Mouse (Mus musculus) lung, postnatal 14 days (tissue): Measurements from ENCODE around the gene Fhdc1.

Experiments used
- DNase-seq: peaks from one replicate; pipeline ENCODE4 v3.0.0; 2021

The Fhdc1 gene

DNA sequence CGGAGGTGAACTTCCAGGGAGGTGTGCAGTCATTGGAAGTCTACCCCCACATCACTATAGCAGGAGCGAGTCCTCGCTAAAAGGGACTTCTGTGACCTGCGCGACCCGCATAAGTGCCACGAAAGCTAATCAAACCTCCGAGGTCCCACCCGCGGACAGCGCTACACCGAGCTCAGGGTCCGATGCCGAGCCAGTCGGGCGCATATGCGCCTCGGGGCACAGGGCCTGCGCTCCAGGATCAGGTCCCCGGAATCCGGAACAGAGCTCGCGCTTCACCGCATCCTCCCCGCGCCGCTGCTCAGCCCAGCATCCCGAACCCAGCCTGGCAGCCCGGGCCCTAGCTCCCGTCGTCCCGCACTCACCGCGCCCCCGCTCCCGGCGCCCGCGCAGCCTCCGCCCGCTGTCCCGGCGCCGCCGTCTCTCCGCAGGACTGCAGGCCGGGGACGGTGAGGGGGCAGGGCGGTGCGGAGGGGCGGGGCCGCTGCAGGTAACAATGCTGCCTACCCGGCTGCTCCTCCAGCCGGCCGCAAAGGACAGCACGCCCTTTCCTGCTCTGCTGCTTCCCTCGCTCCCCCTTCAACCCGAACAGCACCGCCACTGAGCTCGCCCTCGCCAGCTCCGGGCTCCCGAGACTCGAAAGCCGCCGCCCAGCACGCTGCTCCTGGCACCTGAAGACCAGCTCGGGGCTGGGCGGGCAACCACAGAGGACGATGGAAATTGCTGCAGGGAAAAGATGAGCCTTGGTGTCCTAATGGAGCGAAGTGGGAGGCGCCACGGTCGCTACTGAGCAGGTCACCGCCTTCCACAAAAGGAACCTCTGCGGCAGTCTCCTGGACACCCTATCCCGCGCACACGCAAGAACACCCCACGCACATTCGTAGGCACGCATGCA is at the start of gene Fhdc1:
Fhdc1 (minus strand) TSS at position 424 of the 892 bp plus-strand sequence.
- peak; percentile 74 for DNase-seq

DNA sequence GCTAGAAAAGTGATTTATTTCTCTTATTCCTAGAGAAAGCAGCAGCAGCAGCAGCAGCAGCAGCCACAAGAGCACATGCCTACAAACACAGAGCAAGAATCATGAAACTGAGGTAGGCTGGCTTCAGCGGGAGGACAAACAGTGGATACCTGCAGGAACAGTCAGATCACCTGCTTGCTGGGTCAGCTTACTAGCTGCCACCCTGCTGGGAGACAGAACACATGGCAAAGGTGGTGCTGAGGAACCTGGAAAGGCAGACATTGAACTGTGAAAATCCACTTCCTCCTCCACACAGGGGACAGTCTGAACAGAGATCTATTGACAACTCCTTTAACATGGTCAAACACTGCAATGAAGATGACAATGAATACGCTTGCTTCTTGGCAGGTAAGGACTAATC is 48.8 kb upstream of the Fhdc1 start:
- DNase-seq: no peak

GRCm38 (mm10) chr3:84524952-84525351 is 44.7 kb upstream of the Fhdc1 start:
- DNase-seq: no peak

DNA sequence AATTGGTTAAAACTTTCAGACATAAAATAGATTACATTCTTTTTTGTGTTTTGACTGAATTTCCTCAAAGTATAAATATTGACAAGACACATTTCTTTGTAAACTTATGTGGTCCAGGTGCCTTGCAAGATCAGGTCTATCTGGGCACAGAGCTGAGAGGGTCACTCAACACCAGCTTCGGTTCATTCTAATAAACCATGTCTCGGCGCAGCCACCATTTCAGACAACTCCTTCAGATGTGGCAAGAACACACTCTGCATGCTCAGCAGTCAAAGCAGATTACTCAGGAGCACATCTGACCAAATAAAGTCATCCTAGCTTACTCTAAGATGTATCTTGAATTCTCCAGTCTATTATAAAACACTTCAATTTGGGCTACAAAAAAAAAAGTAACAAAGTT is 35.9 kb upstream of the Fhdc1 start:
- DNase-seq: no peak

DNA sequence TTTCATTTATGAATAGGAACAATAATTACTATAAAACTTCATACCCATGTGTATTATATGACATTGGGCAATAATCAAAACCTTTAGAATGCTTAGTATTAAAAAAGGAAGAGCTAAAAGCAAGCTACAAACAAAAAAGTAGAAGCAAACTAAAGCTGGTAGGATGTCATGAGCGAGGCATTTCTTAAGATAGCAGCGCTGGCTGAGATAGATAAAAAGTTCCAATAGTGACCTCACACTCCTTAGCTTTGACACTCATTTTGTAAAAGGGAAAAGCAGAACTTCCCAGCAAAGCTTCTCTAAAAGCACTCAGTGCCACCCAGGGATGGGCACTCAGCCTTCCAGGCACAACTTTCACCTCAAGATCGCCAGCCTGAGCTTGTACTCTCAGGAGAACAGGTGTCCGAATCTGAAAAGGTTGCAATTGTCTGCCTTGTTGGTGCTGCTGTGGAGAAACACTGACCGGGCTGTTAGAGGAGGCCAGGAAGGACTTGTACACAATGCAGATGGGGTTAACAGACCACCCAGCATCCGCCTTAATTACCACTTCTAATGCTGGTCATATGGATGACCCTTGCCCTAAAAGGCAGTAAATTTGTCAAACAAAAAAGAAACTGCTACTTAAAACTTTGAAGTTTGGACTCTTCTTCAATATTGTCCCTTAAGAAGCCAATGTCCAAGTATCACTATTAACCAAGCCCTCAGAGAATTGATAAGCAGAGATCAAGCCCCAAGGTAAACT is 32.7 kb upstream of the Fhdc1 start:
- DNase-seq: no peak

GRCm38 (mm10) chr3:84505193-84505592 is 25.0 kb upstream of the Fhdc1 start:
- DNase-seq: no peak

- DNase-seq: no peak
These were observed 24.1 kb upstream of the Fhdc1 start for GRCm38 (mm10) chr3:84504291-84504690.

DNA sequence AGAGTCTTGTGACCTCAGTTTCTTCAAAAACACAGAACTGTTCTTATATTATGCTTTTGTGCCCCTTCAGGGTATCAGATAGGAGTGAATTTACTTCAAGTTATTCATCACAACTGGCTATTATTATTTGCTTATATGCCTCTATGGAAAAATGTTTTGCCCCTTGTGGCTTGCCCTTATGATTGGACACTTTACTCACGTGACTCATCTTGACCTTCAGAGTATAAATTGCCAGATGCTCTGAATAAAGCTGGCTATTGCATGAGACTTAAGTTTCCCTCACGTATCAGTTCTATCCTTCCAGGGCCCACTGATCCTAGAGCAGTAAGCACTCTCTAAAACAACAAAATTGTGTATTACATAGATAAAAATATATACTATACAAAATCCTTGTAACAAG is 21.9 kb upstream of the Fhdc1 start:
- DNase-seq: no peak

DNA sequence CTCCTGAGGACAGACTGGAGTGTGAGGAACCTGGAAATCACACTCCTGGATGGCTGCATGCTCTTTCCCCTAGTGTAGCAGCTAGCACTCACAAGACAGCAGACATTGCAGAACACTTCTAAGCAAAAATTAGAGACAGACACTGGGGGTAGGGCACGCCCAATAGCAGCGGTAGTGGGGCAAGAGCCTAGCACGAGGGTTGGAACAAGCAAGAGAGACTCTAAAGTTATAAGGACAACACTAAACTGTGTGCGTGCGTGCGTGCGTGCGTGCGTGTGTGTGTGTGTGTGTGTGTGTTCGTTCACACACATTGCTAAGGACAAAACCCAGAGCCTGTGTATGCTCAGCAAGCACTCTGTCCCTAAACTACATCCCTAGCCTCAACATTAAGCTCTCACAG is 20.3 kb upstream of the Fhdc1 start:
- DNase-seq: no peak

DNA sequence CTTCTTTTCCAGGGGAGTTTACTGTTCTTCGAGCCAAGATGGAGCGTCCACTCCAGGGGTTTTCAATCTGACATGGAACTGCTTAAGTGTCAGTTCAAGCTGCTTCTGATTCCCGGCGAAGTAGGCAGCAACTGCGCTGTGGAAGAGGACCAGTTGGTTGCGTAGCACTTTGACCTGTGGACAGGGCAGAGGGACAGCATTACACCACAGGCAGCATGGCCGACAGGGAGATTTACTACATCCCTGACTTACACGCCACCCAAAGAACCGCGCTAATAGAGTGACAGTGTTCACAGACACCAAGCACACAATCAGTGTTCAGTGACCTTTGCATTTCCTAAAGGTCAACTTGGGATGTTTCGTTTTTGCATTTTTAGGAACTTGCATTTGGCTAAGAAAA is 17.5 kb upstream of the Fhdc1 start:
- no peak for DNase-seq

DNA sequence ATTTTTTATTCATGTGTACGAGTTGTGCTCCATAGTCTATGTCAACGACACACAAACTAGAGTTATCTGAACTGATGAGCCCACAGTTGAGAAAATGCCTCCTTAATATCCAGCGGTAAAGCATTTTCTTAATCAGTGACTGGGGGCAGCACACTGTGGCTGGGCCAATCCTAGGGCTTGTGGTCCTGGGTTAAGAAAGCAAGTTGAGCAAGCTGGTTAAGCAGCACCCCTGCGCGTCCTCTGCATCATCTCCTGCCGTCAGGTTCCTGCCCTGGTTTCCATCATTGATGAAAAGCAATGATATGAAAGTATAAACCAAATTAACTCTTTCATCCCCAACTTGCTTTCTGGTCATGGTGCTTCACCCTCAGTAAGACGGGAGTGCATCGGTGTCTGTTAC is 12.4 kb upstream of the Fhdc1 start:
- DNase-seq: no peak

- no peak for DNase-seq
These were observed 11.9 kb upstream of the Fhdc1 start for GRCm38 (mm10) chr3:84492148-84492547.

GRCm38 (mm10) chr3:84488716-84489115 is 8.5 kb upstream of the Fhdc1 start:
- no peak for DNase-seq

GRCm38 (mm10) chr3:84484891-84485290 is 4.7 kb upstream of the Fhdc1 start:
- DNase-seq: no peak

GRCm38 (mm10) chr3:84484333-84484732 is 4.1 kb upstream of the Fhdc1 start:
- no peak for DNase-seq

GRCm38 (mm10) chr3:84482121-84482520 is 1.9 kb upstream of the Fhdc1 start:
- DNase-seq: no peak

GRCm38 (mm10) chr3:84481104-84481503 is 875 bp upstream of the Fhdc1 start:
- peak; percentile 61 for DNase-seq

DNA sequence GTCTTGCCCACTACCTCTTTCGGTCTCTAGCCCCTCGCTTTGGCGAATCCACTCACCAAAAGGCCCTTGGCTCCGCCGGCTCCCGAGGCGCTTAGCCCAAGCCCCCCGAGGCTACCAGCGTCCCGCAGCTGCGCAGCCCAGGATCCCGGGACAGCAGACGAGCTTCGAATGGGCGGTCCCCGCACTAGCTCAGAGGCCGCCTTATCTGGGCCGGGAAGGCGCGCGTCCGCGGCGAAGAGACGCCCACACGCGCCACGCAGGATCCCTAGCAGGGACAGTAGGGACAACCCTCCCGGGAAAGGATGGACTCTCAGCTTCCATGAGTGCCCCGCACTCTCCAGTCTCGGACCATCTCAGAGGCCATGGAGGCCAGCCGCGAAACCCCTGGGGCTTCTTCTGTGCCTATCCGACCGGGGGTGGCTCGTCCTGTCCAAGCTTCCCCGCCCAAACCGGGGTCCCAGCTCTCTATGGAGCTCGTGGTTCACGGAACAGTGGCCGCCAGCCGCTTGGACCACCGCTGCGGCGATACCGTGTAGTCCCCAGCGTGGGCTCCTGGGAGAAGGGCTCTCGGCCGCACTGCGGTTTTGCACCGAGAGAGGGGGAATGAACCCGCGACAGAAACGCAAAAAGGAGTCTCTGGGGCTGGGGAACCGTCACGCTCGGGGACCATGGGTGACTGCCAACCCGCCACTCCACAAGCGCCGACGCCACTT is 780 bp downstream of the Fhdc1 start:
- peak; percentile 67 for DNase-seq

GRCm38 (mm10) chr3:84478896-84479292 is 1.3 kb downstream of the Fhdc1 start:
- DNase-seq: no peak

GRCm38 (mm10) chr3:84478195-84478594 is 2.0 kb downstream of the Fhdc1 start:
- DNase-seq: no peak

- DNase-seq: no peak
These were observed 2.7 kb downstream of the Fhdc1 start for GRCm38 (mm10) chr3:84477498-84477897.

GRCm38 (mm10) chr3:84474981-84475775 is 5.1 kb downstream of the Fhdc1 start:
- DNase-seq: no peak

GRCm38 (mm10) chr3:84474398-84474797 is 5.8 kb downstream of the Fhdc1 start:
- no peak for DNase-seq
